Mouse (Mus musculus) lung, adult 2 months (tissue): ENCODE data around the gene Lrrc47.

Experiments
- CTCF ChIP-seq: fragments of 200-500 bp; IDR thresholded peaks from 2 replicates; pipeline ENCODE4 v1.5.1; 2011; ENCODE audit warnings: mild to moderate bottlenecking, low read length, control low read depth; ENCODE audit not compliant: insufficient read depth
- POLR2A ChIP-seq: fragments of 200-500 bp; IDR thresholded peaks from 2 replicates; pipeline ENCODE4 v1.6.1; 2011; ENCODE audit warnings: low read depth, mild to moderate bottlenecking, control low read depth, low read length, borderline replicate concordance; ENCODE audit errors: extremely low read depth

DNA sequence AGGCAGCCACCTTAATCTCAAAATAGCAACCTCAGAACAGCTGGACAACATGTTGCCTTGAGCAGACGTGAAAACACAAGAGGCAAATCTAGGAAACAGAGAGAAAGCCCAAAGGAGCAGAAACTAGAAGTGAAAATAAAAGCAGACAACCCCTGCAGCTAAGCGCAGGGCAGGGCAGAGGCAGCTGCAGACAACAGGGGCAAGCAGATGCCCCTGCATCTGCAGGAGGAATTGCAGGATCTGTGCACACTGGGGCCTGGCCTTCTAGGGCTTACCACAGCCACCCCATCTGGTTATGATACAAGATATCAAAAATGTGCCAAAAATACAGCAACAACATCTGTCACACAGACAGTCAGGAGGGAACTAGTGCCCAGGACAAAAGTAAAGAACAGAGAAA is 44.0 kb upstream of the Lrrc47 start:
- no peak for TF ChIP-seq CTCF
- no peak for TF ChIP-seq POLR2A
